Mouse (Mus musculus) brain, embryonic 18.5 days (tissue): ENCODE data around the gene Ctsd.

Experiments used
- DNase-seq: peaks from one replicate; pipeline ENCODE4 v3.0.0-alpha.2; 2012; ENCODE audit warnings: low read depth, low spot score

Ctsd gene

DNA sequence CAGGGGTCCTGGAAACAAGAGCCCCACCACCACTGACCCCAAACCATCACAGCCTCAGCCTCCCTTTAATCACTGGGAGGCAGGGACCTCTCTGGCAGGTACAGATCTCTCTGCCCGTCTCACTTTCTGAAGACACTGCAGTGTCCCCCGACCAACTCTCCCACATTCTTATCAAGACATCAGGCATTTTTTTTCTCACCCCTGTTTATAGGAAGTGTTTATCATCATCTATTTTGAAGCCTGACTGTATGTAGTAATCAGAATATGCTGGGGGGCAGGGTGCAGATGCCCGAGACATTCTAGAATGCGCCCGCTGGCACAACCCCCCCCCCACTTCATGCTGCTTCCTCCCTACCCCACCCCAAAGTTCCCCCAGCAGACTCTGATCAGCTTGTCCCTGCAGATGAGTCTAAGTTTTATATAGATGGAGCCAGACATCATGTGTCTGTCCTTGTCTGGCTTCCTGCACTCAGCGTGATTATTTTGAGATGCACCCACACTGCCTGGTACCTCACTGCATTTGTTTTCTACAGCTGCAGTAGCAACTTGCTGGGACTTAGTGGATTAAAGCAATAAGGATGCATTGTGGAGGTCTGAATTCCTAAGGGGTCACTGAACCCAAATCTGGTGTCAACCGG is 12.4 kb upstream of the Ctsd start:
- DNase-seq: no peak

DNA sequence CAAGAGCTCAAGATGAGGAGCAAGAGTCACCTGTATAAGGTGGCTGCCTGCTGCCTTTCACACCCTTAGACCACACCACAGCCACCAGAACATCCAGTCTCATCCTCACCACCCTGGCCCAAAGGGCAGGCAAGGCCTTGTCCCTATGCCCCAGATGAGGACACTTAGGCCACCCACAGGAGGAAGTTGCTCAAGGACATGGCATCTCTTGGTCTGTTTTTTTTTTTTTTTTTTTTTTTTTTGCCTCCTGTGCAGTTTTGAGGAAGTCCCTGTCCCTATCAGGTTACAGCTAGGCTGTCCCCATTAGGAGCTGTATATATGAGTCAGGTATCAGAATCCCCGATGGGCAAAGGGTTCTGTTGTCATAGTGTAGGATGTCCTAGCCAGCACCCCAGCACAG is 11.4 kb upstream of the Ctsd start:
- no peak for DNase-seq

DNA sequence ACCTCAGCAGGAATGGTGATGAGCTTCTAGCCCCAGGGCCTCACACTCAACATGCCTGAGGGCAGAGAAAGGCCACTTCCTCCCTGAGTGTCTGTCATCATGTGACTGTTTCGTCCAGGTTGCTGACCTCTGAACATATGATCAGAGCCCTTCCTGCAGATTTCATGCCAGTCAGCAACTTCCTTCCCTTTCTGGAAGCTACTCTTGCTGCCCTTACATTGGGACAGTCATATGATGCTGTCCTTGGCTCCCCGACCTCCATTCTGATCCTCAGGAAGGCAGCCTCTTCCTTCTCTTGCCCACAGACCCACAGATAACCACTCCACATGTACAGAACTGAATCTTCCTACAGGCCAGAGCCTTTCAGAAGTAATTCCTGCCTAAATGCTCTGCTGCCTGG is 10.2 kb upstream of the Ctsd start:
- DNase-seq: no peak

DNA sequence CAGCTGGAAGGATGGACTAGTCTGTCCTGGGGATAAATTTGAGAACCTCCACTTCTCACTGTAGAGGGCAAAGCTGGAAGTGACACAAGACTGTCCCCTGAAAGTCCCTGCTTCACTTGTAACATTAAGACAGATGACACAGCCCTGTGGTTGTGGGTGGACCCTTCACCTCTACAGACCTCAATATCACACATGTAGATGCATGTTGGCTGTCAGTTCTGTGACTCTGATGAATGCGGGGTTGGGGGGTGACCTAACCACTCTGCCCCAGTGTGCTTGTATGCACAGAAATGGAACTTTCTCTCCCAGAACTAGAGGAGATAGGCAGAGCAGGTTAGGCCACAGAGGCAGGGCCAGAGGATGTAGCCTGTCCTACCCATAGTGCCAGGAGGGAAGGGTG is 8.8 kb upstream of the Ctsd start:
- no peak for DNase-seq

DNA sequence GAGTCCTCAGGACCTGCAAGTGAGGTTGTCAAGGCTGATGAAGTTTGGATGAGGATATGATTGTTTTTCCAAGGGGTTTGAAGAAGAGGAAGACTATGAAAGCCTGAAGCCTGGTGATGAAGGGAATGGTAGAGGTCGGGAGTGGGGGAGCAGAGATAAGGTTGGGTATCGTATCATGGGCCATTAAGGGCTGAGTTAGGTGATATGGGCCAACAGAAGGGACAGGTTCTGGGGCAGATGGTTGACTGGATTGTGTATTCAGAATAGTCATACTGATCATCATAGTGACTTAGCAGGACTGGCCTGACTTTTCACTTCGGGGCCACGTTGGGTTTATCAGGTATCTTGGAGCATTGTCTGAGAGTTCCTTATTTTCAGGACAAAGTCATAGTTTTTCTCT is 7.6 kb upstream of the Ctsd start:
- no peak for DNase-seq

DNA sequence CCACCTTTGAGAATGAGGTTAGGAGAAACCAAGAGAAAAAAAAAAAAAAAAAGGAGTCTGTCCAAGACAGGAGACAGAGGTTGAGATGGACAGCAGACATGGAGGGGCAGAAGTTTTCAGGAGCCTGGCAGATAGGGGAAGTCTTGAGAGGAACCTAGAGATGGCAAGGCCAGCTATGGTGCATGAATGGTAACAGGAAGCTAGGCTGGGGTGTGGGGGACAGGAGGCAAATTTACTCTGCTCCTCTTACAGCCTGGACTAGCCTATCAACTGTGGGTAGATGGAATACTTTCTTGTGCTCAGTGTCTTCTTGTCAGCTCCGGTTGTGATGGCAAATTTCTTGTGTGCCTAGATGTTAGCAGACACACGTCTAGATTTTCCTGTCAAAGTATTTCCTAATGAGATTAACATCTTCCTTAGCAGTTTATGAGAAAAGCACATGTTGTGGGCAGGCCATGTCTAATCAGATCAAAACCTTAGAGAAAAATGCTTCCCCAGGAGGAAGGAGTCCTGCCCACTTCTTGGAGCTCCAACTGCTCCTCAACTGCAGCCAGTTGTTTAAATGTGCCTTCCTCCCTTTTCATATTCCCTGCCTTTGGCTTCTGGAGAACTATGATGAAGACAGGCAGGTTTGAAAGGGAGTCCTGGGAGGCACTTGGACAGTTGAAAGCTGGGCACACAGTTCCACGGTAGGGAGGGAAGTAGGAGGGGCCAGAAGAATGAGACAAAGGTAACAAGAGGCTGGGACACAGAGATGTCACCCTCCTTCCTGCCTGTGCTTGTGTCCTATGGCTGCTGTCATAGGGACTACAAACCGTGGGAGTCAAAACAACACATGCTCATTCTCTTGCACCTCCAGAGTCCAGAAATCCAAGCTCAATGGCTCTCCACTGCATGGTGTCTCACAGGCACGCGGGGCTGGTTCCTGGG is 6.7 kb upstream of the Ctsd start:
- DNase-seq: no peak

DNA sequence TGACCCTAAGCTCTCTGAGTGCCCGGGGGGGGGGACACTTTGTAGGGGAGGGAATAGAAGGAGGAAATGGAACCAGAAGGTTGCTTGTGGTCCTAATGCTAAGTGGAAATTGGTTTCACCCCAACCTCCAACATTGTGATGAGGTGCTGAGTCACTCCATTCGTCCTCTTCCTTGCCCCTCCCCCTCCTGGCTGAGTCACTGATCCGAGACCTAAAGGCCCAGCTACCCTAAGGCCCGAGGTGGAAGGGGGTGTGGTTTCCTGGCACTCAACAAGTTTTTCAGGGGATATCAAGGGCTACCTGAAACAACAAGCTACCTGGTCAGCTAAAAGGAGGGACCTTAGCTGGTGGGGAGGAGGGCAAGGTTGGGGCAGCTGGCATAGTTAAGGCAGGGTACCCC is 5.4 kb upstream of the Ctsd start:
- DNase-seq: no peak

DNA sequence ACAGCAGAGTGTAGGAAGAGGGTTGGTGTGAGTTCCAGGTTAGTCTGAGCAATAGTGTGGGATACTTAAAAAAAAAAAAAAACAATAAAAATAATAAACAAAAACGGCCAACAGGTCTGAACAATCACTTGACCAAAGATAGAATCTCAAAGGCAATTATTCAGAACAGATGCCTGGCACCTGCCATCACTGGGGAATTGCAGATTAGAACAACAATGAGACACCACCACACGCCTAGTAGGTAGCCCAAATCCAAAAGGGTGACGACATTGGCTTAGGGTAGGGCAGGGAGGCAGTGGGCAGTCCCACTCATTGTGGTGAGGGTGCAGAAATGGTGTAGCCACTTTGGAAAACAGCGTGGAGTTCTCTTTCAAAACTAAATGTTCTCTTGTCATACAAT is 3.8 kb upstream of the Ctsd start:
- DNase-seq: no peak

DNA sequence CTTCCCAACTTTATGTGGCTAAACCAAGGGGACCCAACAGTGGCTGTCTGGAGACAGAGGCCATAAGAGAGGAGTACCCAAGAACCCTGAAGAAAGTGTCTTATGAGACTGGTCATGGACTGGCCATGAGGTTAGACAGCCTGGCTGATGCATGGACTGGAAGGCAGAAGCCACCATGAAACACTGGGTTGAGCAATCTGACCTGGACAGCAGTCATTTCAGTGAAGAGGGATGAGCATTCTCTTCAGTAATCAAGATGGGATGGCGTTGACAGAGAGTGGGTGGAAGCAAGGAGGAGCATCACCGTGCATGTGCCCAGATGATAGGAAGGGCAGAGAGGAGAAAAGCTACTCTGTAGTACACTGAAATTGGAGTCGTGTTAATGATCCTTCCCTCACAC is 3.3 kb upstream of the Ctsd start:
- DNase-seq: no peak

DNA sequence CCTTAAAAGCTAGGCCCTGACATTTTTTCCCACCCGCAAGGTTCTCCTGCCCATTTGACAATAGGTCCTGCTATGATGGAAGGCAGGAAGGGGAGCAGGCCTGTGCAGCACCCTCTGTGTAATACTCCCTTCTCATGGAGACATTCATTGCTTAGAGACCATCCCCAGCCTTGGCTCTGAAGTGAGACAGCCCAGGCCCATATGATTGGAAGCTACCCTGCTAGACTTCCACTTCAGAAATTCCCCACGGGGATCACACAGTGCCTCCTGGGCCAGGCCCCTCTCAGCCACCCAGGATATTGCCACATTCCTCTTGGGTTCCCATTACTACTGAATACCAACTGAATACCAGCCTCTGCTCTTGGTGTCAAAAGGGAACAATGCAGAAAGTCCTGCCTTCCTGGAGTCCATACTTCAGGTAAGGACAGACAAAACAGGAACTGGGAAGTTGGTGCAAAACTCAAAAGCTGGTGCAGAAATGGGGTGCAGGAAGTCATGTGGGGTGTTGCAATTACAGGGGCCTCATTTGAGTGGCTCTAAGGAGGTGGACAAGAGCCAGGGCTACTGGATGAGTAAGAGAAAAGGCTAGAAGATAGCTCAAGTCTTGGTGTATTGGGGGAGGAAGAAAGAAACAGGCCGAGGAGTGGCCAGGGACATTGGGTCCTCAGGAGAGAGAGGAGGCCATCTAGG is 2.3 kb upstream of the Ctsd start:
- DNase-seq: no peak

DNA sequence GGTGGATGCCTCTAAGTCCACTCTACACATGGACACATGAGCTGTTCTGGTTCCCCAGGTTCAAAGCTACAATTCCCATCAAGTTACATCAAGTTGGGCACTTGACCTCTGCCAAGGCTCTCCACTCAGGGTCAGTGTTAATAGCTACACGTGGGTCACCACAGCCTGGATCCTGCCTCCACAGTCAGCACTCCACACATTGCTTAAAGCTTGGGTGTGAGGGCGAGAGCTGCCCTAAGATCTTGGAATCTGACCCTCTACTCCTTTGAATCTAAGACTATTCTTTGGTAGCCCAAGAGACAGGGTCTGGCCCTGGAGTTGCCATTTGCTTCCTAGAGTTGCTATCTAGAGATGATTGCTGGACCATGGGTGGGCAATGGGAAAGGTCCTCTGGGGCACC is 902 bp upstream of the Ctsd start:
- DNase-seq: no peak

DNA sequence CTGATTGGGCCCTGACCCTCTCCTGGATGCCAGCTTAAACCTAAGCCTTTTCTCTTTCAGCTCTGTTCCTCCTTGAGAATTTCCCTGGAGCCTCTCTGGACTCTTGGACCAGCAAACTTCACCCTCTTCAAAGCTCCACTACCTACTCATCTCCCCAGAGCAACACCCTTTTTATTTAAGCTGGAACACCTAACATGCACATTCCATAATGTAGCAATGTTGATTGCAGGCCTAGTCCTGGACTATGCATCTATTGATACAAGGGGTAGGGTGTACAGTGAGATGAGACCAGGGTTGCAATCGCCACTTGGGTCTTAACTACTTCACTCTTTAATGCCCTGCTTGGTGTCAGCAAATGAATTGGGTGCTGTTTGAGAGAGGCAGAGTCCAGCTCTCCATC is 360 bp upstream of the Ctsd start:
- DNase-seq: no peak

DNA sequence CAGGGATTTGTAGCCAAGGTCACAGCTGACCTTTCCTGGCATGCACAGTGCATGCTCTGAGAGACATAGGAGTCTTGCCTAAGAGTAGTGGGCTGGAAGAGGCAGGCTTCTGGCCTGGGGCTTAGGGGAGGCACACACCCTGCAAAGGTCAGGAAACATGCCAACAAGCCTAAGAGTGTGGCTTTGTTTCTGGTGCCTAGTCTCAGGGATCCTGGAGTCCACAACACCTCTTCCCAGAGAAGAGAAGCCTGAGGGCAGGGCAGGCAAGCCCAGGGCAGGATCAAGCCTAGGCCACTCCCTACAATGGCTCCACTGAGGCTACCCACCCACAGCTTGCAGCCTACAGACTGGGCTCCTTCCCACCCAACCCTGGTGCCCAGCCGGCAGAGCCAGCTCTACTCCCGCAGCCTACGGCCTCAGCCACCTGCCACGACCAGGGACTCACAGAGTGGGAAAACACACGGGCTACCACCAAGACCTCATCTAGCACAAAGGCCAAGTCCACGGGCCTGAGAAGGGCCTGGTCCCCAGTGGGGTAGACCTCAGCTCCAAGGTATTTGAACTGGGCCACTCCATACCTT is 1.1 kb downstream of the Ctsd start:
- DNase-seq: no peak

DNA sequence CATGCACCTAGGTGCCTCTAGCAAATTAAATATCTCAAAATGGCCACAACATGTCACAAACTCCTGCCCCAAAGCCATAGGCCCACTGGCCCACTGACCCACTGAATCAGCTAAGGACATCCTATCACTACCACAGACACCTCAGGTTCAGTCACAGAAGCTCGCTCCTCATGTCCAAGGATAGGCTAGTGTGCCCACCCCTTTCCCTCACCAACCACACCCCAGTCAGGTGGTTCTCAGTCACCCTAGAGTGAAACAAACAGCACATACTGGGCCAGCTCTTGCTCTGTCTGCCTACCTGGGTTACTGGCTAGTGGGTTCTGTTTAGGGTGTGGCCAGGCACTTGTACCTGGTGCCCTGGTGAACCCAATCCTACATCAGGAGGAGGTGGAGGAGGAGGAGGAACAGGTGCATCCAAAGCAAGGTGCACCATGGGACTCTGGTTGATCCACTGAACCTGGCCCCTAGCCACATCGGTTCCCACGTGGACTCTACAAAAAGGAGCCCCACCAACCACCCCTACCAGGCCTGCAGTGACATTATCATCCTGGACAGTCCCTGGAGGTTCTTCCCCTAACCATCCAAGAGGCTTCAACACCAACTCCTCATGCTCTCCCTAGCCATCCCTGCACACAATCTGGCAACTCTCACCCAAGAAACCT is 2.0 kb downstream of the Ctsd start:
- no peak for DNase-seq

DNA sequence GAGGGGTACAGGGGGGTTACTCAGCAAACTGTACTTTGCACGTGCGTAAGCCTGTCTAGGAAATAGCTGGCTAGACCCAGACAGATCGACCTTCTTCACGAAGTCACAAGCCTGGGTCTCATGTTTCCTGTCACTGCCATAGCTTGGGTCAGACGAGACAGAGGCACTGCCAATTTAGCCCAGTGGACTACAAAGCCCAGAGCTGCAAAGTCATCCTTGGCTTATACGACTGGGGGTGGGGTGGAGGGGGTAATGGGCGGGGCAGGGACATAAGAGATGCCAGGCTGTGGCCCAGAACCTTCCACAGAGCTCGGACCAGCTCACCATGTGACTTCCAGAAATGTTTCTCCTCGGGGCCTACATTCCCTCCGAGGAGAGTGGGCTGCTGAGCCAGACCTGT is 3.5 kb downstream of the Ctsd start:
- DNase-seq: no peak

DNA sequence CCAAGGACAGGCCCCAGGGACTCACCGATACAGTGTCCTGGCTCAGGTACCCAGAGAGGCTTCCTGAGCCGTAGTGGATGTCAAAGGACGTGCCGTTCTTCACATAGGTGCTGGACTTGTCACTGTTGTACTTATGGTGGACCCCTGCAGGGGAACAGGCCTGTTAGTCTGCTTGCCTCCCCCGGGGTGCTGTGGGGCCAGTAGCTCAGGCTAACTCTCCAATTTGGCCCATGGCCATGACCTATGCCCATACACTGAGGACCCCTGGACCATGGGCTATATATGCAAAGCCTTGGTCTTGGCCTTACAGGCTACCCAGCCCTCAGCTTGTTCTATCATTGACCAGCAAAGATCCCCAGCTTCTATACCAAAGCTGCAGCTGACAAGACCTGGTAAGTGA is 5.3 kb downstream of the Ctsd start, which contains the start of gene Gm49369:
TSS of gene Gm49369 (minus strand) at position 101 of the 400 bp plus-strand sequence.
- no peak for DNase-seq

DNA sequence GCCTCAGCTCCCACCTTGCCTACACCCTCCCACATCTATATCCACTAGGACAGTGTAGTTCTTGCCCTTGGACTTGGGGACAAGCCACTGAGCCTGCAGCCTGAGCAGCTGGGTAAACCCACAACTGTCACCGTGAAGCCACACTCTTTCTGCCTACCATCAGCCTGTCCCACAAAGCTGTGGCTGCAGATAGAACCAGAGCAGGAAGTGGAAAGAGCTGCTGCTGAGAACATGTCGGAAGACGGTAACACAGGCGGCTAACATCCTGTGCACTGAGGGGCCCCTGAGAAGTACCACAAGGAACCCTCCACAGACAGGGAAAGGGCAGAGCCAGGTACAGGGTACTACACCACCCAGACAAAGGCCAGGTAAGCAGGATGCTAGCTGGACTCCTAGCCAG is 6.7 kb downstream of the Ctsd start:
- no peak for DNase-seq

DNA sequence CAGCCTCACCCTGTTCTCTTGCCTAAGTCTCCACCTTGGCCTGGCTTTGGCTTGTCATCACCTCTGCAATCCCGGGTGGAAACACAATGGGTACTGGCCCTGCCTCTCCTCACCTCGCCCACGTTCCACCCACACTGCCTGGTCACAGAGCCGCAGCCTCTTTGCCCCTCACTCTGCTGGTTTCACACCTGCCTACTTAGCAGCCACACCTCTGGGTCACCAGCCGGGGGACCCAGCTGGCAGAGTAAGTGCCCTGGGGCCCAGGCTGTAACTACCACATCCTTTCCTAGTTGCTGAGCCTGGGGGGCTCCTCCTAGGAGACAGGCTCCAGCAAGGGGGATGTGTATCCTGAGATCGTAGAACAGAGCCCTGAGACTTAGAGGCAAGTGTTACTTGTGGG is 8.7 kb downstream of the Ctsd start:
- no peak for DNase-seq

DNA sequence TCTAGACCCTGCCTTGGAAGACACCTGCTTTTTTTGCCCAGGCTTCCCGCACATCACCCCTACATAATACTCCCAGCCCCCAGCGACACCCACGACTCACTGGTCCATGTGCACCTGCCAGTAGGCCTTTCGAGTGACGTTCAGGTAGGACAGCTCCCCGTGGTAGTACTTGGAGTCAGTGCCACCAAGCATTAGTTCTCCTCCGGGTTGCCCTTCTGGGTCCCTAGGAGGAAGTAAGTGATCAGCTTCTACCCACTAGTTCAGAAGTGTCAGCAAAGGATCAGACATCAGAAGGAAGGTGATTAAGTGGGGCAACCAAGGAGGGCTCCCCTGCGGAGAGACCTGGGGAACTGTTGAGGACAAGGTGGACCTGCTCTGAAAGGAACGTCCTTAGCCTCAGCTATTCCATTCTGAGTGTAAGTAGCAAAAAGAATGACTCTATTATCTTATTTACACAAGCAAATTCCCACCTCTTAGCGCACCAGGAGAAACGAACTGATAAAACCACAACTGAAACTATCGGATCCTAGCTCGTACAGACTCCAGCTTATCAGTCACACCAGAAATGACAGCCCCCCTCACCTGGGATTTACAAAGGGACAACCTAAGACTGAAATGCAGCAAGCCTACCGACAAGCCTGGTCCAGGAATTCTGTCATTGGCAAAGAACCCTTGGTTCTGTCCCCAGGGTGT is 10.5 kb downstream of the Ctsd start:
- DNase-seq: no peak

DNA sequence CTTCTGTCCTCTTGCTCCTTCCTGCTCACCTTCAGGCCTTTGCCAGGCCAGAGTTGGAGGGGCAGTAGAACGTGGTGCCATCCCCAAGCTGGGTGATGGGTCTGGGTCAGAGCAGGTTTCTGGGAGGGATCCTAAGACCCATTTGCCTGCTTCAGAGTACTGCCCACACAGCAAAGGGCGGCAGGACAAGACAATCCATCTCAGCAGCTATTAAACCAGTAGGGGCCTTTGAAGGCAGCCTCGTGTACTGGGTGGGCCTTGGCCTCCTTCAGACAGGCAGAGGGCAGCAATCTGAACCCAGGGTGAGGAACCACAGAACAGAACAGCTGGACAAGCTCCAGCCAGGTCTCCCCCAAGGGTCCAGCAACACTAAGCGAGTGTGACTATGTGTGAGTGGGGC is 11.7 kb downstream of the Ctsd start:
- no peak for DNase-seq

DNA sequence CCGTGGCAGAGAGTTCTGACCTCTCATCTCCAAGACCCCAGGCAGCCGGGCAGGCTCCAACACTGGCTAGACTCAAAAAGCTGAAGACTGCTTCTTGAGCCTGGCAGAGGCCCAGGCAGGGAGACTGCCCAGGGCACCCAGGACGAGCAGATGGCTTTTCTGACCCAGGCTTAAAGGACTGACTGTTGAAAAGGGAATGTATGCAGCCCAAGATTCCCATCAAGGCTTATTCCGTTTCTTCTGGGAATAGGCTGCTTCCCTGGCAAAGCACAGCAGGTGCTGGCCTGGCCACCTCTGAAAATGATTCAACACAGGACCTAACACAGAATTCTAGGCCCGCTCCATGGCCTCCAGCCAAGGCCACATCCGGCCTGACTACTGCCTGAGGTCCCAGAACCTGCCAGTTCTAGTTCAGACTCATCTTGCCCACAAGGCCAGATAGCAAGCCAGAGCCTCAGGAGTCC is 12.5 kb downstream of the Ctsd start:
- DNase-seq: no peak
